Mouse (Mus musculus) lung, postnatal 0 days (tissue): Measurements from ENCODE around the gene Capns2.

Experiments used
- CTCF ChIP-seq: IDR thresholded peaks from 2 replicates; pipeline ENCODE4 v1.5.1; 2016; ENCODE audit warnings: antibody characterized with exemption, mild to moderate bottlenecking
- EP300 ChIP-seq: IDR thresholded peaks from 2 replicates; pipeline ENCODE4 v1.6.1; 2016; ENCODE audit warnings: antibody characterized with exemption, mild to moderate bottlenecking, control low read depth

DNA sequence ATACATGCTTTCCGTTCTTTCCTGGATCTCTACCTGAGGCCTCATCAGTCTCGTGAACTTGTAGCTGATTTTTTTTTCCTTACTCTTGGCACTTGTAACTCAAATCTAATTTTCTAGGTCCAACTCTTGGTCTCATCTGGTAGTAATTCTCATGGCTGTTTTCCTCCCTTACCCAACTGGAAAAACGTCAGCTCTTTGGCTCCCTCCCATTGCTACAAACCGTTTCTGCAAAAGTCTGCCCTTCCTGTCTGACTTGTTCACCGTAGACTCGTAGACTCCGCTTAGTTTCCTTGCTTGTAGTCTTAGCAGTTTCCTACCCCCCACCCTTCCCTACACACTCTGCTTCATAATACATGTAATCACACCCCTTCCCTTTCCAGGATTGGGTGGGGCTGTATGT lies 12.2 kb downstream of the Capns2 start:
- TF ChIP-seq CTCF (no peak), EP300 (no peak)
